Mouse (Mus musculus): ENCODE results near the gene Grn.

GRCm38 (mm10) chr11:102417160-102417559 lies 13.0 kb upstream of the Grn start:
- TF ChIP-seq POLR2A (IDR thresholded peaks at IDR 0.05; ENCODE audit: insufficient read length, low read depth) (no peak), MAX (IDR thresholded peaks at IDR 0.05; ENCODE audit: low read depth) (no peak), MYOD1 (IDR thresholded peaks at IDR 0.05; ENCODE audit: control insufficient read depth in 1 of 3, insufficient read length in 2 of 3, low read depth in 2 of 3) (no peak), USF1 (IDR thresholded peaks at IDR 0.05; ENCODE audit: low read depth) (no peak), MYOG (IDR thresholded peaks at IDR 0.05; ENCODE audit: control insufficient read depth in 1 of 3, insufficient read depth in 1 of 3, insufficient read length in 2 of 3, low read depth in 2 of 3) (no peak), SRF (IDR thresholded peaks at IDR 0.05; ENCODE audit: control insufficient read depth, insufficient read length, low read depth) (no peak), E2F4 (IDR thresholded peaks at IDR 0.05; ENCODE audit: insufficient read depth) (no peak), REST (IDR thresholded peaks at IDR 0.05; ENCODE audit: insufficient read depth, insufficient read length) (no peak), POLR2AphosphoS2 (IDR thresholded peaks at IDR 0.05; ENCODE audit: insufficient read length, low read depth) (no peak), TCF12 (IDR thresholded peaks at IDR 0.05; ENCODE audit: insufficient read depth, poor library complexity, severe bottlenecking) (no peak), CEBPB (IDR thresholded peaks at IDR 0.05; ENCODE audit: insufficient read depth, poor library complexity, severe bottlenecking) (no peak)
